Mouse (Mus musculus) adipocyte (in vitro differentiated cells): Measurements from ENCODE around the gene Mex3d.

Experiments
- DNase-seq: peaks from one replicate; pipeline ENCODE4 v3.0.0-alpha.2; 2016; ENCODE audit warnings: low spot score

Gene Mex3d

DNA sequence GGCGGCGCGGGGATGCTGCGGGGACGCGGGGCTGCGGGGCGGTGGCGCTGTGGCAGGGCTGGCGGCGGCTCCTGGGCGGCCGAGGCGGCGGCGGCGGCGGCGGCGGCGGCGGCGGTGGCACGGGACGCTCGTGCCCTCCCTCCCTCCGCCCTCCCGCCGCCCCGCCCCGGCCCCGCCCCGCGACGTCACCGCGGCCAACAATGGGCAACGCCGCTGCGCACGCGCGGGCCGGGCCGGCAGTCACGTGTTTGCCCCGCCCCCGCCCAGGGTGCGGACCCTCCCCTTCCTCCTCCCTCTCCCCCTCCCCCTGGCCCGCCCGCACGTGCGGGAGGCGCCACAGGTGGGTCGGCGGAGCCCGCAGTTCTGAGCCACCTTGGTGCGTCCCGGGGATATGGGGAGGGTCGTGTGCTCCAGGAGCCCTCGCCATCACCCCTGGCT lies at the start of gene Mex3d:
Gene Mex3d (minus strand): TSS at position 138 of the 438 bp plus-strand sequence.
- DNase-seq: peak; percentile 84

DNA sequence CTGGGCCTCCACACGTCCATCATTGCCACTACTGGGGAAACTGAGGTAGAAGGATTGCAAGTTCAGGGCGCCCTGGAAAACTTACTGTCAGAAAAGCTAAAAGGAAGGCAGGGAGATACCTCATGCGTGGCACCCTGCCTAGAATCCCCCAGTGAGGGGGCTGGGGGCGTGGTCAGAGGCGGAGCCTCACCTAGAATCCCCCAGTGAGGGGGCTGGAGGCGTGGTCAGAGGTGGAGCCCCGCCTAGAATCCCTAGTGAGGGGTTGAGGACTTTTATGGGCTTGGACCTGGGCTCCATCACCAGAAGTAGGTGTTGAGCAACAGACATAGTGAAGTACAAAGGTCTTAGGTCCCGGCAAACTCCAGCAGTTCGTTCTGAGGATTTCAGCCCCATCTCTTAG lies 48.8 kb upstream of the Mex3d start:
- DNase-seq: no peak

DNA sequence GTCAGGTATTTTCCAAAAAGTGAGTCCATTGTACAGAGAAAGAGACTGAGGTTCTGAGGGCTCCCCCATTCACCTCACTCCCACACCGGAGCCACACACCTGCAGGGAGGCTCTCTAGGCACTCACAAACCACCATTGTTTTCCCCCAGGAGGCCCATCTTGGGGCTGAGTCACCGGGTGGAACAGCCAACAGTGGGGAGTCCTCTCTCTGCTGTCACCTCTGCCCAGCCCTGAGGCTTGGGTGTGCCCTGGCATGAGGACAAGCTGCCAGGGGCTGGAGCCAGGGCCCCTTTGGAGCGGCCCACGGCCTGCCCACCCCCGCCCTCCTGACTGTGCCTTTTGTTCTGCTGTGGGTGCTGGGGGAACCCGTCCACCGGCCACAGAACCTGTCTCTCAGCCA lies 48.3 kb upstream of the Mex3d start:
- peak; percentile 31 for DNase-seq

DNA sequence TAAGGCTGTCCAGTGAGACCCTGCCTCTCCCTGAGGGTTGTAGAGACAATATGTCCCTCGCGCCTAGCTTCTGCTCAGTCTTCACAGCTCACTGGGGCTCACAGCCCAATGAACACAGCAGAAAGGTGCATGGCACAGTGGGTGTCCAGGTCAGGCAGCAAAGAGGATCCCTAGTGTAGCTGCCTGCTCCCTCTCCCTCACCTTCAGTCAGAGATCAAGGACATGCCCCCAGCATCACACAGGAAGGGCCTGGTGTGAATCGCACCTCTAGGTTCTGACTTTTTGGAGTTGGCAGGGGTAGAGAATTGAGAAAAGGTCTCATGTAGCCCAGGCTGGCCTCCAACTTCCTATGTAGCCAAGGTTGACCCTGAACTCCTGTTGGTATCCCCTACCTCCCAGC lies 47.4 kb upstream of the Mex3d start:
- DNase-seq: no peak

DNA sequence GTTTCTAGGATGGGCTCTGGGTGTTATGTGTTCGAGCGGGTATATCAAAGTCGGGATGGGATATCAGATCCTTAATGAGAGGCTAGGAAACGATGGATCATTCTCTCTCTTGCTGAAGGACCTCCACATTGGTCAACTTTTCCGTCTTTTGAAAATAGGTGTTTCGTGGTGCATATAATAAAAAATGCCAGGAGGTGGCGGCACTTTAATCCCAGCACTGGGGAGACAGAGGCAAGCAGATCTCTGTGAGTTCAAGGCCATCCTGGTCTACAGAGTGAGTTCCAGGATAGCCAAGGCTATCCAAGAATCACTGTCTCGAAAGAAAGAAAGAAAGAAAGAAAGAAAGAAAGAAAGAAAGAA lies 46.8 kb upstream of the Mex3d start:
- no peak for DNase-seq

DNA sequence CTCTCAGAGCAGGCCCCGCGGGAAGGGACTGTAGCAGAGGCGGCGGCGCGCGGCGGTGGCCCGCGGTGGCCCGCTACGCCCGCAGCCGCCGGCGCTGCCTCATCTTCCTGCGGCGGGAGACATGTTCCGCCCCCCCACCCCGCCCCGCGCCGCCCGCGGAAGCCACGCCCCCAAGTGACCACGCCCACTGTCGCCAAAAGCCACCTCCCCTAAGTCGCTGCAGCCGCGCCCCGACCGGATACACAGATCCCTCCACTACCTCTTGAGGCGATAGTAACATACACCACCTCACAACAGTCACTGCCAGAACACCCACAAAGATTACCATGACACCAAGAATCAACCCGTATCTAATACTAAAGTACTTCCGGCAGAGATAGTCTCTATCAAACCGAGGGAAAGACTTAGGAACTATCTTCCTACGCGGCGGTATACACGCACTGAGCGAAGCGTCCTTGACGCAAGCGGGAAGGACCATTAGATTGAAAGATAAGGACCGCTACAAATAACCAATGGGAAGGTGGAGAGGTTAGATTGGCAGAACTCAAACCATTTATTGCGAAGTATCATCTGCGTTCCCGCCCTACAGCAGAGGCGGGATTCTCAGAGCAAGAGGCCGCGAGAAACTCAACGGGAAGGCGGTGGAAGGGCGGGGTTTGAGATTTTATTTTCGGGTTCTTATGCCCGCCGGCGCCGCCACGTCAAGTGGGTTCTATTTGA lies 46.2 kb upstream of the Mex3d start, which contains the start of gene Tcf3:
Gene Tcf3 (minus strand): TSS at position 135 of the 720 bp plus-strand sequence.
- DNase-seq: peak; percentile 98

DNA sequence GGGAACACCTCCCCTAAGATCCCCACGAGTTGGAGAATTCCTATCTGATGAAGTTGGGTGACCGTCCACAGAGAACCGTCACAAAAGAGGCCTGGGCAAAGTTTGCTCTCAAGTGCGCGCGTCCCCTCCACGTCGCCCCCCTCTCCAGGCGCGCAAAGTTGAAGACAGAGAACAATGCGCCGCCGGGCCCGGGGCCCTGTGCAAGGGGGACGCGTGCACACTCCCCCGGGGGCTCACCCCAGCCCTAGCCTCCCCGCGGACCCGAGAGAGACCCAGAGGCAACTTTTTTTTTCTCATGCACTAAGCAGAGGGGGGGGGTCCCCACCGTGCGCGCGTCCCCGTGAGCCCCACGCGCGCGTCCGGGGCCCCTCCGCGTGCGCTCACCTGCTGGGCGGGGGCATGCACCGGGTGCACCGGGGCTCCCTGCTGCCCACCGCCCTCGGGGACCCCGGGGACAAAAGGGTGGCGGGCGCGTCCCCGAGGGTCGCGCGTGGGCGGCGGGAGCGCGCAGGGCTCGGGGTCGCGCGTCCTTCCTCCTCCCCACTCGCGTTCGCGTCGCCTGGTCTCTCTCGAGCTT lies 45.6 kb upstream of the Mex3d start:
- no peak for DNase-seq

DNA sequence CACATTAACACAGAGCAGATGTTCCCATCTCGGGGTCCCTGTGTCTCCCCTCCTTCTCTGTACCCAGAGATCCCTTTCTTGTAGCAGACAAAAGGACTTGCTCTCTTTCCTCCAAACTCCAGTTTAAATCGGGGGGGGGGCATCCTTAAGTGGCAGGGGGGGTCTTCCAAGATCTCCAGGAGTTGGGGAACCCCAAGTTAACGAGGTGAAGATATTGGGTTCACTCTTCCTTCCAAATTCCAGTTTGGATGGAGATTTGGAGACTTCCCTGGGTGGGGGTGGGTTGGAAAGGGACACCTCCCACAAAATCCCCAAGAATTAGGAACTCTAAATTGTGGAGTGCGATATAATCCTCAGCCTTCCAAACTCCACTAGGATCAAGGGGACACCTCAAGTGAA lies 44.9 kb upstream of the Mex3d start:
- DNase-seq: no peak

DNA sequence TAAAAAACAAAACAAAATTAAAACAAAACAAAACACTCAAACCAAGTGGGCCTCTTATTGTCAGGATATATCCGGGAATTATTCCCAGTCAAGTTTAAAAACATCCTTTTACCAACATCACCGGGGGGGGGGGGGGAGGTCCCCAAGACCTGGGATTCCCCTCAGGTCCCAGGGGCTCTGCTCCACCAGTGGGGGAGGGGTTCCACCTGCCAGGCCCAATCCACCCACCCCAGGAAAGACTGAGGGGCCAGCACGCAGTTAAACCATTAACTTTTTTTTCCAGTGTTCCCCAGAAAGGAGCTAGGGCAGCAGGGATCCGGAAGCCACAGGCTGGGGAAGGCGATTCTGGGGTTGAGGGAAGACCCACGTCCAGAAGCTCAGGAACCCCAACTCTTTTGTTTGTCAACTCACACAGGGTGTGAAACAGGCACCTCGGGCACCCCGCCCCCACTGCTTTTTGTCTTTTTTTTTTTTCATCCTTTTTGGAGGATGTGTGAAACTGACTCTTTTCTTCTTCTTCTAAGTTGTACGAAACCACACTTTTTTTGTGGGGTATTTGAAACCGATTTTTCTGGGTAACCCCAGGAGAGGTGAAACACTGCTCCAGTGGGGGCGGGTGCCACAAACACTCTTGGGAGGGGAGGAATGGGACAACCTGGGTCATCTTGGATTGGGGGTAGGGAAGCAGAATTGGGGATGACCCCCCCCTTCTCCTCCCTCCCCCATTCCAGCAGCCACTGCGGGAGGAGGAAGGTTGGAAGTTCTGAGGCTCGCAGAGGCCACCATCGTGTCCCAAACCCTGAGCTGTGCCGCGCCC lies 44.3 kb upstream of the Mex3d start:
- DNase-seq: no peak

DNA sequence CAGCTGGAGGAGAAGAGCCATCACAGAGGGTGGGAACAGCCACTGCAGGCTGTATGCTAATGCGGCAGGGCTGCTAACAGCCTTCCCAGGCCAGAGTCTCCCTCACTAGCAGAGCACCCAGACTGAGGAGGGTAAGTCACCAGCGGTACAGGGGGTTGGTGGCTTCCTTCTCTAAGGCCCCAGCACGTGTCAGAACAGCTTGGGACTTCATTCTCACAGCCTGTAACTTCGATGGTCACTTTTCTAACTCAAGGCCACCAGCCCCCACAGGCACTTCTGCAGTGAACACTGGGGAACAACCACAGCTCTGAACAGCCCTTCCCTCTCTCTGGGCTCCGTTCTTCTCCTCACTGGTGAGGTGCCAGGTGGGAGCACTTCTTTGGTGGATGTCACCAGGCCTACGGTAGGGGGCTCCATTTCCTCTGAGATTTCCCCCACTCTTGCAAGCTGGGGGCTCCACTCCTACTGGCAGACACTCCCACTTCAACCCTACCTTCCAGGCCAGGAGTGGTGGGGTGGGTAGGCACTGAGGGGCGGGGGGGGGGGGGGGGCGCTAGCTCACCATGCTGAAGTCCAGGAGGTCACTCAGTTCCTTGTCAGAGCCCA lies 43.0 kb upstream of the Mex3d start:
- DNase-seq: no peak

DNA sequence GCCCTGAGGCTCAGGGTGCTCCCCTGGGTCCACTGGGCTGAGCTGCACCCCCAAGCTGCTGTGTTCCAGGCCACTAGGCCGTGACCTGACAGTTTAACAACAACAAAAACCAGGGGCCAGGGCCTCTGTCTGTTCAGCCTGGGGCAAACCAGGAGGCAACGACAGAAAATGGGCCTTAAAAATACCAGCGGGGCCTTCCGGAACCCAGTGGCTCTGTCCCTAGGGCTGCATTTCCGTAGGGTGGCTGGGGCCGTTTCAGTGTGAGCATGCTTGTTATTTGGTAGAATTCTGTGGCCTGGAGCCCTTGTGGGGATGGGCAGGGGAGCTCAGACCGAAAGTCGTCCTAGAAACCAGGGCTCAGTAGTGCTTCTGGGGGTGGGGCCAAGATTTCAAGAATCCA lies 42.3 kb upstream of the Mex3d start:
- DNase-seq: no peak

DNA sequence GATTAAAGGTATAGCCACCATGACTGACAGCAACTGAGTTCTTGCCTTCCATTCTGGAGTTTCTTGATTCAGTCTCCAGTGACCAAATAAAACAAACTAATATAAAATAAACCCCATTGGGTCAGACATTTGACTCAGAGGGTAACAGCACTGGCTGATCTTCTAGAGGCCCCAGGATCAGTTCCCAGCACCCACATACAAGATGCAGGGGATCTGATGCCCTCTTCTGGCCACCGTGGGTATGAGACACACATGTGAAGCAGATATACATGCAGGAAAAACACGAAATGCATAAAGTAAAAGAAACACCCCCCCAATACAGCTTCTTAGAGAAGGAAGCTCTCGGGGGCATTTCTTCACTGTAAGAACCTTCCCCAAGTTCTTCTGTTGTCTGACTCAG lies 37.6 kb upstream of the Mex3d start:
- DNase-seq: no peak

DNA sequence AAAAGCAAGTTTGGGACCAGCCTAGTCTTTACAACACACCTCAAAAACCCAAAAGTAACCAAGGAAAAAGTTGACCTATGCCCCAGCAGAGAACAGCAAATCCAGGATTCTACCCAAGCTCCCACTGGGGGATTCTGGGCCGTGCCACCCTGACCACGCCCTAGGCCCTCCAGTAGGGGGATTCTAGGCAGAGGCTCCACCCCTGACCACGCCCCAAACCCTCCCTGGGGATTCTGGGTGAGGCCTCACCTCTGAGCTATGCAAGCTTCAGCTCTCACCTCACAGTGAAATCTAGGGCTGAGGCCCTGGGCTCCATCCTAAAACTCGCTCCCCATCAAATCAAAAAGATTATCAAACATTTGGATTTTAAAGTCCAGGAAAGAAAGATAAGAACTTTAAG lies 36.1 kb upstream of the Mex3d start:
- no peak for DNase-seq

DNA sequence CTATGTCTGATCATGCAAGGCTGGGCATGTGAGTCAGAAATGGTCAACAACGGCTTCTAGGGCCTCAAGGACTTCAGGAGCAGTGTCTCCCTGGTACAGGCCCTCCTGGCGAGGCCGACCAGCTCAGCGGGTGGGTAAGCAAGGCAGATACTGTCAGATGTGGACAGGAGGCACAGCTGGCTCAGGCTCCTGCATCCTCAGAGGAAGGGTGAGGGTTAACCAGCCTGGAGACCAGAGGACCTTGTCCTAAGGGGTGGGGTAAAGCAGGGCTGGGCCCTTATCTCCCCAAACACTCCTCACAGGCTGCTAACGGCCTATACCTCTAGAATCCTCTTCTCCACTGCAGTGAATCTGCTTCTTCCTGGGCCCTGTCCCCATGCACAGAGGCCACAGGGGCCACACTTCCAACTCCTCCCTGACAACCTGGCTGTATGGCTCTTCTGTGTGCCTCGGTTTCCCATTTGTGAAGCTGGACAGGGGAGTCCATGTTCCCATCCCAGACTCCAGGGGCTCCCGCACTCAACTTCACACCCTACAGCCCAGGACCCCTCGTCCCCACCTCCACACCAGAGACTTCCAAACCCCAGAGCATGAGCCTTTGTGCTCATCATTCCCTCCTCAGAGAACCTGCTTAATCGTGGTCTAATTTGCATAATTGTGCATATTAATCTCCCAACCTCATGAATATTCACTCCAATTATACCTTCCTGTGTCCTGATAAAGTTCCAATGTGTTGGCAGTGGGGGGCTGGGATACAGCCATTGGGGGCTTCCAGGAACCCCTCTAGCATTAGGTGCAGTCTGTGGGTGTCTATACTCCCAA lies 34.4 kb upstream of the Mex3d start:
- DNase-seq: no peak

DNA sequence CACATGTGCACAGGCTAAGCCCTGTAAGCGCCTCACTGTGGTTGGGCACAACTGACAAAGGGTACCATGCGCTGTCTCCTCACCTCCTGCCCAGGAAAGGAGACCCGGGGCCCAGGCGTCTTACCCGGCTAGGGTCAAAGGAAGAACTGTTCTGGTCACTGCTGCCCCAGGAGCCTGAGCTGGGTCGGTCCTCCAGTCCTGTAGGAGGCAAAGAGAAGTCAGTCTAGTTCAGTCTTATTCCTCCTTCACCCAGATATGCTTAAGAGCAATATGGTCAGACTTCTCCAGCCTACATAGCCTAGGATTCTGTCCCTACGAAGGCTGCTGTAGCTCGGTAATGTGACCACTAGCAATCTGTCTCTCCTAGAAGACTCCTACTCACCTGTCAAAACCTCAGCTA lies 33.7 kb upstream of the Mex3d start:
- DNase-seq: no peak

DNA sequence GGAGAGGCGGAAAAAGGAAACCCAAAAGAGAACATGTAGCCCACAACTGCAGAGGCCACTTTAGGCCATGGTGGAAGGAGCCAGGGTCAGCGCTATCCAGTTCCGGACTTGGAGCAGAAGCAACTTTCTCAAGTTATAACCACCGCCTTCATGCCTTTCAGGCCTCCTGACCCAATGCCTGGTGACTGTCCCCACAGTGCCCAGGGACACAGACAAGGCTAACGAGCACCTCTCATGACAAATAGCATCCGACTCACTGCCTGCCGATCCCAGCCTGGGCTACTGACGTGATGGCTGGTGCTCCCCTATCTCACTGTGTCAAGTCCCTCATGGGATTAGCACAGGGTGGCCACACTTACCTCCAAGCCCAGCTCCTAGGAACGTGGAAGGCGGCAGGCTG lies 33.3 kb upstream of the Mex3d start:
- no peak for DNase-seq

DNA sequence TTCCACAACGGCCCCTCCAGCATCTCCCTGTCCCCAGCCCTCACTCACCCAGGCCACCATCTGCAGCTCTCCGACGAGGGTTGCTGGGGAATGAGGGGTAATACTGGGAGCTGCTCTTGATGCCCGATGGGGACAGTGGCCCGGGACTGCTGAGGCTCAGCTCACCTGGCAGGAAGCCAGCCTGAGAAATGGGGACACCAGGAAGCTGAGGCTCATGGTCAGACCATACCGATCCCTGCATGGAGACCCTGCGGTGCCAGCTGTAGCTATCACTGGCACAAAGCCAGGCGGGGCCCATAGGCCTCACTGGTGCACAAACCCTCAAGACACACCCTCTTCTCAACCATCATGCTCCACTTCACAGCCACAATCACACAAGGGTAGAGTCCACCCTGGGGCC lies 32.0 kb upstream of the Mex3d start:
- DNase-seq: no peak

DNA sequence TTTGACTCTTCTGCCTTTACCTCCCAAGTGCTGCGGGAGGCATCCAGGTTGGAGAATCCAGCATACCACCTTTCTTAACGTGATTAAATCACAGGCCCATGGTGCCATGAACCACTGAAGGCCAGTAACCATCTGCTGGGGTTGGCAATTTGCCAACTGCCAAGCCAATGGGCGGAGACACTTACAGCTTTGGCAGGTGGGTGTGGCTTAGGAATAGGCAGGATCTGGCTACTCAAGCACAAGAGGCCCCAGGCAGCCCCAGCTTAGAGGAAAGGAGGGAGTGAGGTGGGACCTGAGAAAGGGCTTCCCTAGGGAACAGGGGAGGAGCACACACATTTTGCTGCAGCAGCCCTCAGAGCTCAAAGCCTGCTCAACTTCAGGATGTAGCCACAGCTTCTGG lies 30.9 kb upstream of the Mex3d start:
- peak; percentile 61 for DNase-seq

DNA sequence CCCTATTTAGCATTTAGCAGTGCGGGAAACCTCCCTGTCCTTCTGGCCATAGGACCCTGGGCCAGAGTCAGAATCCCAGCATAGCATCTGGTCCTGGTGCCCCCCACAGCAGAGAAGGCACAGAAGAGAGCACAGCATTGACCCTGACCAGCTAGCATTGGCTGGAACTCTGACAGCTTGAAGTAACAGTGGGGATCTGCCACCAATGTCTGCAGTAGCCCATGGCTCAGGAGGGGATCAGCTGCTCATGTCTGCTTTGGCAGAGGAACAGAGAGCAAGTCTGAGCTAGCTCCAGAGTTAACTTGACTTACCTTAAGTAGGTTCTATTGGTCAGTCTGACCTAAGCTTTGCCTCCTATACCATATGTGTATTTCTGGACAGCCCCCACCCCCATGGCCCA lies 30.4 kb upstream of the Mex3d start:
- no peak for DNase-seq

DNA sequence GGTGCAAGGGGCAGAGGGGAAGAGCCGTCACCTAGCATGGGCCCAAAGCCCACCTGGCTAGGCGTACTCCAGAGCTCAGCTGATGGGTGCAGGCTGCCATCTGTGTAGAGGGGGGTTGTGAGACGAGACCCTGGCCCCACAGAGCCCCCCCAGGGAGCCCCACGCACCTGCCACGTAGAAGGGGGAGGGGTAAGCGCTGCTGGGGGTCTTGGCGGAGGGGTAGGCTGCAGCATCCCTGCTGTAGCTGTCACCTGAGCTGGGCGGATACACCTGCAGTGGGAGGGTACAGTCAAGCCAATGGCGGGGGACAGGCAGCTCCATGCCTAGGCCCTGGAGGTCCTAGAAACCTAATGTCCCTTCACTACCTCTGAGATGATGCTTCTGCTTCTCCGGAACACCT lies 29.9 kb upstream of the Mex3d start:
- no peak for DNase-seq

DNA sequence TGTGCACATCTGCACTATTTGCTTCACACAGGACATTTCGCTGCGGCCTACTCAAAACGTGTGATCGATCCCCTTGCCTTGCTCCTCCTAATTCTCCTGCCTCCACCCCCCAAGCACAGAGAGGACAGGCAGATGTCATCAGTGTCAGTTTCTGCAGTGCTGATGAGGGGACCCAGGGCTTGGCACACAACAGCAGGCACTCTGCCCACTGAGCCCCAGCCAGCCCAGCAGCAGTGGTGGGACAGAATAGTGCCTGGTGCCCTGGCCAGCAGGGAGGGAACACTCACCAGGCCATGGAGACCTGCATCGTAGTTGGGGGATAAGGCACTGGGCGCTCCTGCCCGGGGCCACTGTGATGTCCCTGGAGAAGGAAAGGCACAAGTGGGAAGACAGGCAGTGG lies 28.1 kb upstream of the Mex3d start:
- no peak for DNase-seq
